Mouse (Mus musculus): Measurements from ENCODE around the gene BC024978. TPM values are rescaled to one million over a fixed set of nuclear protein-coding genes. Genes with fewer than 3 reads are reported as not detected.

BC024978 gene
- polyA plus RNA-seq, 1 experiment from 2014 or later, result 3.8 TPM

- peak; percentile 92 for DNase-seq
- WGBS, result under 1% methylated on average over 46 of the region's 47 CpGs
These were observed 62.8 kb downstream of the BC024978 start, which contains the start of gene Numbl for GRCm38 (mm10) chr7:27258205-27258899. Gene Numbl, plus strand, starts transcription at chr7:27258433.

GRCm38 (mm10) chr7:27259271-27259721 lies 63.7 kb downstream of the BC024978 start:
- under 1% methylated on average over 9 of the region's 9 CpGs for WGBS
- no peak for ATAC-seq (ENCODE audit: insufficient read depth)
- peaks cover 26% of the 10 kb centered on the region; the same call in 1 of the 2 replicates for H3K36me3 ChIP-seq (ENCODE audit: insufficient read depth)
- DNase-seq, result peak; percentile 19
- peak overlapping the region; percentile 65 for H3K4me2 ChIP-seq
- no peak for TF ChIP-seq CTCF (IDR thresholded peaks at IDR 0.05; ENCODE audit: low read depth)
- peak overlapping the region; percentile 82 for H3K9ac ChIP-seq
- peak overlapping the region; percentile 82 for H3K27ac ChIP-seq (ENCODE audit: low read depth)
- H3K4me3 ChIP-seq (ENCODE audit: low read depth, low read length), result peak overlapping the region; percentile 81
- H3K9me3 ChIP-seq (ENCODE audit: low read depth, low read length), result no peaks in the 10 kb centered on the region
- H3K4me1 ChIP-seq (ENCODE audit: insufficient read depth), result peaks cover 18% of the 10 kb centered on the region; the same call in 1 of the 2 replicates
- no peaks in the 10 kb centered on the region for H3K27me3 ChIP-seq (ENCODE audit: insufficient read depth, low read length)

More at GRCm38 (mm10) chr7:27258205-27258899, 62.8 kb downstream of the BC024978 start, which contains the start of gene Numbl:
- Histone ChIP-seq H3K27ac (ENCODE audit: low read depth) (peak within 1 kb of the TSS; percentile 82), H3K9ac (peak within 1 kb of the TSS; percentile 82), H3K4me2 (peak within 1 kb of the TSS; percentile 65), H3K27me3 (ENCODE audit: insufficient read depth, low read length) (no peaks in the 10 kb centered on the region), H3K4me3 (ENCODE audit: low read depth, low read length) (peak within 1 kb of the TSS; percentile 81), H3K4me1 (ENCODE audit: insufficient read depth) (peaks cover 18% of the 10 kb centered on the region; the same call in 1 of the 2 replicates), H3K9me3 (ENCODE audit: low read depth, low read length) (no peaks in the 10 kb centered on the region), H3K36me3 (ENCODE audit: insufficient read depth) (peaks cover 21% of the 10 kb centered on the region; the same call in 1 of the 2 replicates)
- peak; percentile 80 for ATAC-seq (ENCODE audit: insufficient read depth)
- no peak for TF ChIP-seq CTCF (IDR thresholded peaks at IDR 0.05; ENCODE audit: low read depth)

- H3K4me2 ChIP-seq, result peak overlapping the region; percentile 65
These were observed 64.2 kb downstream of the BC024978 start for GRCm38 (mm10) chr7:27259771-27260170.

More at GRCm38 (mm10) chr7:27259771-27260170, 64.2 kb downstream of the BC024978 start:
- H3K4me1 ChIP-seq (ENCODE audit: insufficient read depth), result peaks cover 18% of the 10 kb centered on the region; the same call in 1 of the 2 replicates
- ATAC-seq (ENCODE audit: insufficient read depth) (no peak), DNase-seq (peak; percentile 22)
- peak overlapping the region; percentile 82 for H3K27ac ChIP-seq (ENCODE audit: low read depth)
- H3K9ac ChIP-seq, result peak overlapping the region; percentile 82
- H3K9me3 ChIP-seq (ENCODE audit: low read depth, low read length), result no peaks in the 10 kb centered on the region
- no peak for TF ChIP-seq CTCF (IDR thresholded peaks at IDR 0.05; ENCODE audit: low read depth)
- H3K27me3 ChIP-seq (ENCODE audit: insufficient read depth, low read length), result no peaks in the 10 kb centered on the region
- WGBS, result 16% methylated on average over 5 of the region's 5 CpGs
- peak overlapping the region; percentile 81 for H3K4me3 ChIP-seq (ENCODE audit: low read depth, low read length)
- peaks cover 30% of the 10 kb centered on the region; the same call in 1 of the 2 replicates for H3K36me3 ChIP-seq (ENCODE audit: insufficient read depth)

MicroRNAs within 50 kb of the gene (microRNA counts, 519-probe panel; counts per million panel counts)
- microRNA mmu-miR-1191, result 30.5 counts per million

Small RNA genes within 50 kb of the gene (microRNA-seq; reads per million reads assigned to microRNA genes)
- gene Mir1191 (ENCODE audit: borderline number of aligned reads) (2.6 reads per million, percentile 6 among the genes with 10 or more reads in this experiment), gene Mir3101 (ENCODE audit: borderline number of aligned reads) (0.95 reads per million)

Other genes starting within 250 kb of the BC024978 start
- gene Cyp2a12, start 166.7 kb upstream of the BC024978 start, polyA plus RNA-seq (2014; fragmentation: Nextera tagmentation; extraction: Ambion mirVana), result not detected in 2 replicates
- gene Cyp2f2, start 75.9 kb upstream of the BC024978 start, polyA plus RNA-seq (2014; fragmentation: Nextera tagmentation; extraction: Ambion mirVana), result 9.3 and 12.3 TPM in 2 replicates
- gene Cyp2t4, start 42.1 kb upstream of the BC024978 start, polyA plus RNA-seq (2014; fragmentation: Nextera tagmentation; extraction: Ambion mirVana), result 0.11 and 0.20 TPM in 2 replicates
- 48.4 and 50.0 TPM in 2 replicates for gene Egln2, start 29.0 kb upstream of the BC024978 start, polyA plus RNA-seq (2014; fragmentation: Nextera tagmentation; extraction: Ambion mirVana)
- gene Rab4b, start 16.9 kb upstream of the BC024978 start, polyA plus RNA-seq (2014; fragmentation: Nextera tagmentation; extraction: Ambion mirVana), result 59.4 and 62.1 TPM in 2 replicates
- 0.55 and 1.5 TPM in 2 replicates for gene Gm21983, start 14.7 kb upstream of the BC024978 start, polyA plus RNA-seq (2014; fragmentation: Nextera tagmentation; extraction: Ambion mirVana)
- gene Mia, start 14.6 kb upstream of the BC024978 start, polyA plus RNA-seq (2014; fragmentation: Nextera tagmentation; extraction: Ambion mirVana), result 155 and 161 TPM in 2 replicates
- gene Snrpa, start 490 bp downstream of the BC024978 start, polyA plus RNA-seq (2014; fragmentation: Nextera tagmentation; extraction: Ambion mirVana), result 293 and 320 TPM in 2 replicates
- gene Itpkc, start 32.9 kb downstream of the BC024978 start, polyA plus RNA-seq (2014; fragmentation: Nextera tagmentation; extraction: Ambion mirVana), result 5.4 and 5.9 TPM in 2 replicates
- gene Coq8b, start 37.2 kb downstream of the BC024978 start, polyA plus RNA-seq (2014; fragmentation: Nextera tagmentation; extraction: Ambion mirVana), result 12.8 and 13.7 TPM in 2 replicates
- gene Numbl, start 62.7 kb downstream of the BC024978 start, polyA plus RNA-seq (2014; fragmentation: Nextera tagmentation; extraction: Ambion mirVana), result 15.2 and 16.2 TPM in 2 replicates
- gene Ltbp4, start 141.9 kb downstream of the BC024978 start, polyA plus RNA-seq (2014; fragmentation: Nextera tagmentation; extraction: Ambion mirVana), result 73.5 and 86.0 TPM in 2 replicates
- gene Shkbp1, start 160.2 kb downstream of the BC024978 start, polyA plus RNA-seq (2014; fragmentation: Nextera tagmentation; extraction: Ambion mirVana), result 45.1 and 53.5 TPM in 2 replicates
- gene Gm20479, start 161.6 kb downstream of the BC024978 start, polyA plus RNA-seq (2014; fragmentation: Nextera tagmentation; extraction: Ambion mirVana), result 0.73 and 1.6 TPM in 2 replicates